Mouse (Mus musculus): ENCODE results near the gene Rerg. TPM values are rescaled to one million over a fixed set of nuclear protein-coding genes. Genes with fewer than 3 reads are reported as not detected.
A peak's percentile ranks its signal among the peaks of the same experiment; 100 is the strongest.

The Rerg gene
- 10 to 100 TPM in 1 of 2 experiments, 1 to 10 TPM in 1; 5.9 to 11.9 TPM for total RNA-seq (2021)
- long read RNA-seq, experiment 1, transcript Rerg-202 (5 exons, 2,262 nt): major isoform, 12 of 13 reads
- long read RNA-seq, experiment 1, partial matches to known transcripts: 0 of 13 reads
- long read RNA-seq, experiment 1, other reads (novel, unspliced or antisense): 1 of 13 reads
- long read RNA-seq, experiment 2, transcript Rerg-202 (5 exons, 2,262 nt): major isoform, 12 of 13 reads
- long read RNA-seq, experiment 2, partial matches to known transcripts: 0 of 13 reads
- long read RNA-seq, experiment 2, other reads (novel, unspliced or antisense): 0 of 13 reads

- TF ChIP-seq CTCF (IDR thresholded peaks at IDR 0.05): no peak
- no peak for DNase-seq (ENCODE audit: extremely low spot score in 1 of 2, low spot score in 2 of 2)
- Histone ChIP-seq H3K4me3 (peak within 1 kb of the TSS; percentile 54), H3K27ac (no peak within 1 kb of the TSS)
- intact Hi-C loops (cut with DNase I): loop anchor here (10.0 kb wide), 1 partner anchor 315 kb away; the partner anchor contains the start of gene Art4
These were observed at the start of gene Rerg for GRCm38 (mm10) chr6:137170226-137170625. TSS of gene Rerg (minus strand) at chr6:137170497.

GRCm38 (mm10) chr6:137217841-137218463, 47.7 kb upstream of the Rerg start:
- no peak for DNase-seq (ENCODE audit: extremely low spot score in 1 of 2, low spot score in 2 of 2)
- intact Hi-C loops (cut with DNase I): no loop called here
- no peak for TF ChIP-seq CTCF (IDR thresholded peaks at IDR 0.05)
- H3K27ac ChIP-seq: no peak overlapping the region
- H3K4me3 ChIP-seq: no peak overlapping the region

GRCm38 (mm10) chr6:137211441-137211840, 41.1 kb upstream of the Rerg start:
- no peak for DNase-seq (ENCODE audit: extremely low spot score in 1 of 2, low spot score in 2 of 2)
- no peak for TF ChIP-seq CTCF (IDR thresholded peaks at IDR 0.05)
- no peak overlapping the region for H3K27ac ChIP-seq
- H3K4me3 ChIP-seq: no peak overlapping the region
- intact Hi-C loops (cut with DNase I): no loop called here

GRCm38 (mm10) chr6:137210991-137211390, 40.7 kb upstream of the Rerg start:
- DNase-seq (ENCODE audit: extremely low spot score in 1 of 2, low spot score in 2 of 2): no peak
- no peak overlapping the region for H3K4me3 ChIP-seq
- intact Hi-C loops (cut with DNase I): no loop called here
- no peak overlapping the region for H3K27ac ChIP-seq
- TF ChIP-seq CTCF (IDR thresholded peaks at IDR 0.05): no peak

GRCm38 (mm10) chr6:137209992-137210391, 39.7 kb upstream of the Rerg start:
- DNase-seq (ENCODE audit: extremely low spot score in 1 of 2, low spot score in 2 of 2): peak; percentile 20 to 28
- no peak overlapping the region for H3K4me3 ChIP-seq
- intact Hi-C loops (cut with DNase I): no loop called here
- no peak for TF ChIP-seq CTCF (IDR thresholded peaks at IDR 0.05)
- no peak overlapping the region for H3K27ac ChIP-seq

- intact Hi-C loops (cut with DNase I): loop anchor here (2.0 kb wide), 1 partner anchor 518 kb away; no protein-coding TSS in a partner anchor
- Histone ChIP-seq H3K4me3 (no peak overlapping the region), H3K27ac (no peak overlapping the region)
- no peak for DNase-seq (ENCODE audit: extremely low spot score in 1 of 2, low spot score in 2 of 2)
- TF ChIP-seq CTCF (IDR thresholded peaks at IDR 0.05): no peak
These were observed 36.8 kb upstream of the Rerg start for GRCm38 (mm10) chr6:137207126-137207525.

GRCm38 (mm10) chr6:137205662-137206400, 35.5 kb upstream of the Rerg start:
- intact Hi-C loops (cut with DNase I): loop anchor here (1.0 to 2.0 kb wide), 2 partner anchors 191 to 519 kb away; no protein-coding TSS in a partner anchor
- DNase-seq (ENCODE audit: extremely low spot score in 1 of 2, low spot score in 2 of 2): no peak

GRCm38 (mm10) chr6:137202661-137203060, 32.4 kb upstream of the Rerg start:
- intact Hi-C loops (cut with DNase I): no loop called here
- Histone ChIP-seq H3K4me3 (no peak overlapping the region), H3K27ac (no peak overlapping the region)
- DNase-seq (ENCODE audit: extremely low spot score in 1 of 2, low spot score in 2 of 2): no peak
- no peak for TF ChIP-seq CTCF (IDR thresholded peaks at IDR 0.05)

More at GRCm38 (mm10) chr6:137205662-137206400, 35.5 kb upstream of the Rerg start:
- Histone ChIP-seq H3K4me3 (no peak overlapping the region), H3K27ac (no peak overlapping the region)
- TF ChIP-seq CTCF (IDR thresholded peaks at IDR 0.05): peak; percentile 70

- intact Hi-C loops (cut with DNase I): no loop called here
- no peak for TF ChIP-seq CTCF (IDR thresholded peaks at IDR 0.05)
These were observed 31.3 kb upstream of the Rerg start for GRCm38 (mm10) chr6:137201578-137201977.

GRCm38 (mm10) chr6:137201166-137201565, 30.9 kb upstream of the Rerg start:
- no peak for TF ChIP-seq CTCF (IDR thresholded peaks at IDR 0.05)
- no peak for DNase-seq (ENCODE audit: extremely low spot score in 1 of 2, low spot score in 2 of 2)
- intact Hi-C loops (cut with DNase I): no loop called here
- H3K27ac ChIP-seq: no peak overlapping the region
- H3K4me3 ChIP-seq: no peak overlapping the region

More at GRCm38 (mm10) chr6:137201578-137201977, 31.3 kb upstream of the Rerg start:
- H3K4me3 ChIP-seq: no peak overlapping the region
- DNase-seq (ENCODE audit: extremely low spot score in 1 of 2, low spot score in 2 of 2): no peak
- no peak overlapping the region for H3K27ac ChIP-seq

- peak in 1 of 2 experiments; percentile 14 for DNase-seq (ENCODE audit: extremely low spot score in 1 of 2, low spot score in 2 of 2)
- H3K4me3 ChIP-seq: no peak overlapping the region
- H3K27ac ChIP-seq: no peak overlapping the region
- peak; percentile 96 for TF ChIP-seq CTCF (IDR thresholded peaks at IDR 0.05)
- intact Hi-C loops (cut with DNase I): loop anchor here (1.0 kb wide), 1 partner anchor 94 kb away; no protein-coding TSS in a partner anchor
These were observed 21.8 kb upstream of the Rerg start for GRCm38 (mm10) chr6:137192063-137192462.

- TF ChIP-seq CTCF (IDR thresholded peaks at IDR 0.05): no peak
- intact Hi-C loops (cut with DNase I): no loop called here
- no peak overlapping the region for H3K27ac ChIP-seq
These were observed 20.7 kb upstream of the Rerg start for GRCm38 (mm10) chr6:137191026-137191425.

More at GRCm38 (mm10) chr6:137191026-137191425, 20.7 kb upstream of the Rerg start:
- no peak overlapping the region for H3K4me3 ChIP-seq
- DNase-seq (ENCODE audit: extremely low spot score in 1 of 2, low spot score in 2 of 2): no peak
